Mouse (Mus musculus) B cell, adult (primary cell): Measurements from ENCODE around the gene Zic3. TPM values are rescaled to one million over a fixed set of nuclear protein-coding genes. Genes with fewer than 3 reads are reported as not detected.

Experiments used
- total RNA-seq: library from RNA; stranded (reverse); gene quantifications from 4 replicates; pipeline ENCODE4 v1.2.4, GENCODE M21; 2023; ENCODE audit not compliant: inconsistent age

Gene Zic3
- total RNA-seq = not detected in 4 replicates

GRCm38 (mm10) chrX:58022400-58022799 is at the start of gene Zic3:
TSS of gene Zic3 (plus strand) at chrX:58022700.

